Mouse (Mus musculus) kidney, embryonic 14.5 days (tissue): Measurements from ENCODE around the gene Dexi. TPM values are rescaled to one million over a fixed set of nuclear protein-coding genes. Genes with fewer than 3 reads are reported as not detected.

Experiments used
- ATAC-seq: fragments of 200-750 bp; cut with Nextera tagmentation; 2 replicates; pipeline ENCODE4 v1.8.0; 2017; ENCODE audit warnings: moderate number of reproducible peaks, mild to moderate bottlenecking, moderate TSS enrichment, moderate library complexity; ENCODE audit not compliant: low FRiP score, low TSS enrichment
- H3K27ac ChIP-seq: fragments of 300-500 bp; sonication (generic); 2 replicates; pipeline ENCODE4 v1.5.1; 2014; ENCODE audit warnings: low read depth, mild to moderate bottlenecking, low read length, moderate library complexity, mixed read lengths
- H3K27me3 ChIP-seq: fragments of 300-500 bp; sonication (generic); 2 replicates; pipeline ENCODE4 v1.6.1; 2014; ENCODE audit warnings: mild to moderate bottlenecking, low read length; ENCODE audit not compliant: control insufficient read depth, insufficient read depth
- H3K36me3 ChIP-seq: fragments of 300-500 bp; sonication (generic); 2 replicates; pipeline ENCODE4 v1.6.1; 2014; ENCODE audit warnings: low read length, mixed read lengths; ENCODE audit not compliant: control insufficient read depth, insufficient read depth
- H3K4me1 ChIP-seq: fragments of 300-500 bp; sonication (generic); 2 replicates; pipeline ENCODE4 v1.6.1; 2014; ENCODE audit warnings: low read length, mixed read lengths; ENCODE audit not compliant: control insufficient read depth, insufficient read depth
- H3K4me2 ChIP-seq: fragments of 300-500 bp; sonication (generic); replicated peaks from 2 replicates; pipeline ENCODE4 v1.6.1; 2014; ENCODE audit warnings: low read depth, mild to moderate bottlenecking, low read length
- H3K4me3 ChIP-seq: fragments of 300-500 bp; sonication (generic); 2 replicates; pipeline ENCODE4 v1.5.1; 2014; ENCODE audit warnings: mild to moderate bottlenecking, low read length
- H3K9ac ChIP-seq: fragments of 300-500 bp; sonication (generic); 2 replicates; pipeline ENCODE4 v1.6.1; 2014; ENCODE audit warnings: low read depth, mild to moderate bottlenecking, low read length, moderate library complexity
- H3K9me3 ChIP-seq: fragments of 300-500 bp; sonication (generic); 2 replicates; pipeline ENCODE4 v1.6.1; 2016; ENCODE audit warnings: low read length; ENCODE audit not compliant: control insufficient read depth
- WGBS: fragments of 180-500 bp; shearing (Covaris S2); extraction: QIAGEN DNeasy Blood & Tissue Kit; methylation state at CpG from one replicate; pipeline ENCODE4 v1.1.7; 2014; 5-methylcytosine and 5-hydroxymethylcytosine counted together
- polyA plus RNA-seq: library from polyadenylated mRNA; unstranded; fragments of >200 nt; fragmentation: Nextera tagmentation; extraction: Ambion mirVana; gene quantifications from 2 replicates; pipeline ENCODE4 v1.2.1, GENCODE M21; 2014

Gene Dexi
- polyA plus RNA-seq, 1 experiment from 2014 or later, result 32.5 TPM

- no peak overlapping the region for H3K4me3 ChIP-seq
- H3K4me1 ChIP-seq, result no peaks in the 10 kb centered on the region
- no peaks in the 10 kb centered on the region for H3K27me3 ChIP-seq
- 70% methylated on average over 5 of the region's 5 CpGs for WGBS
- H3K36me3 ChIP-seq, result no peaks in the 10 kb centered on the region
- no peak overlapping the region for H3K4me2 ChIP-seq
- ATAC-seq, result no peak
- H3K27ac ChIP-seq, result no peak overlapping the region
- H3K9me3 ChIP-seq, result no peaks in the 10 kb centered on the region
- no peak overlapping the region for H3K9ac ChIP-seq
Observed at GRCm38 (mm10) chr16:10498096-10498602, 44.7 kb downstream of the Dexi start.

GRCm38 (mm10) chr16:10495824-10496298 lies 47.0 kb downstream of the Dexi start:
- no peaks in the 10 kb centered on the region for H3K4me1 ChIP-seq
- ATAC-seq, result peak; percentile 85
- 33% methylated on average over 2 of the region's 2 CpGs for WGBS
- no peaks in the 10 kb centered on the region for H3K36me3 ChIP-seq
- no peak overlapping the region for H3K4me2 ChIP-seq
- no peak overlapping the region for H3K9ac ChIP-seq
- H3K4me3 ChIP-seq, result no peak overlapping the region
- H3K27me3 ChIP-seq, result no peaks in the 10 kb centered on the region
- no peak overlapping the region for H3K27ac ChIP-seq
- no peaks in the 10 kb centered on the region for H3K9me3 ChIP-seq

DNA sequence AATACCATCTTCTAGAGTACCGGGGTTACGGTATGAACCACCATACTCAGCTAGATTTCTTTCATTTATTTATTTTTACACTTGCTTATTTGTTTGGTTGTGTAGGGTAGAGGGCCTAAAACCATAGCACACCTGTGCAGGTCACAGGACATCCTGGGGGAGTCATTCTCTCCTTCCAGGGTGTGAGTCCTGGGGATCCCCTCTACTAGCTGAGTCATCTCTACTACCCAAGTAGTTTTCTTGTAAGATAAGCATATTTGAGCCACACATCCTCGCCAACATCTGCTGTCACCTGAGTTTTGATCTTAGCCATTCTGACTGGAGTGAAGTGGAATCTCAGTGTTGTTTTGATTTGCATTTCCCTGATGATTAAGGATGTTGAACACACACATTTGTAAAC lies 50.3 kb downstream of the Dexi start:
- Histone ChIP-seq H3K4me1 (peaks cover 9% of the 10 kb centered on the region; the same call in 1 of the 2 replicates), H3K36me3 (no peaks in the 10 kb centered on the region), H3K4me2 (no peak overlapping the region), H3K9ac (no peak overlapping the region), H3K9me3 (no peaks in the 10 kb centered on the region), H3K27me3 (0 out of 2 replicates have a peak, but pooled peaks cover 3% of the 10 kb centered on the region), H3K27ac (no peak overlapping the region), H3K4me3 (no peak overlapping the region)
- 82% methylated on average over 3 of the region's 3 CpGs for WGBS
- no peak for ATAC-seq

- Histone ChIP-seq H3K9ac (no peak overlapping the region), H3K9me3 (no peaks in the 10 kb centered on the region), H3K4me2 (no peak overlapping the region), H3K27ac (no peak overlapping the region), H3K4me1 (peaks cover 9% of the 10 kb centered on the region; the same call in 1 of the 2 replicates), H3K27me3 (0 out of 2 replicates have a peak, but pooled peaks cover 3% of the 10 kb centered on the region), H3K36me3 (no peaks in the 10 kb centered on the region), H3K4me3 (no peak overlapping the region)
- WGBS, result 69% methylated on average over 4 of the region's 4 CpGs
- no peak for ATAC-seq
Observed at GRCm38 (mm10) chr16:10491716-10492115, 51.1 kb downstream of the Dexi start.

GRCm38 (mm10) chr16:10490503-10491150 lies 52.2 kb downstream of the Dexi start:
- H3K4me1 ChIP-seq, result peaks cover 9% of the 10 kb centered on the region; the same call in 1 of the 2 replicates
- no peaks in the 10 kb centered on the region for H3K9me3 ChIP-seq
- H3K4me3 ChIP-seq, result no peak overlapping the region
- 82% methylated on average over 18 of the region's 18 CpGs for WGBS
- ATAC-seq, result no peak
- 0 out of 2 replicates have a peak, but pooled peaks cover 3% of the 10 kb centered on the region for H3K27me3 ChIP-seq
- H3K36me3 ChIP-seq, result no peaks in the 10 kb centered on the region
- H3K27ac ChIP-seq, result no peak overlapping the region
- no peak overlapping the region for H3K4me2 ChIP-seq
- H3K9ac ChIP-seq, result no peak overlapping the region

DNA sequence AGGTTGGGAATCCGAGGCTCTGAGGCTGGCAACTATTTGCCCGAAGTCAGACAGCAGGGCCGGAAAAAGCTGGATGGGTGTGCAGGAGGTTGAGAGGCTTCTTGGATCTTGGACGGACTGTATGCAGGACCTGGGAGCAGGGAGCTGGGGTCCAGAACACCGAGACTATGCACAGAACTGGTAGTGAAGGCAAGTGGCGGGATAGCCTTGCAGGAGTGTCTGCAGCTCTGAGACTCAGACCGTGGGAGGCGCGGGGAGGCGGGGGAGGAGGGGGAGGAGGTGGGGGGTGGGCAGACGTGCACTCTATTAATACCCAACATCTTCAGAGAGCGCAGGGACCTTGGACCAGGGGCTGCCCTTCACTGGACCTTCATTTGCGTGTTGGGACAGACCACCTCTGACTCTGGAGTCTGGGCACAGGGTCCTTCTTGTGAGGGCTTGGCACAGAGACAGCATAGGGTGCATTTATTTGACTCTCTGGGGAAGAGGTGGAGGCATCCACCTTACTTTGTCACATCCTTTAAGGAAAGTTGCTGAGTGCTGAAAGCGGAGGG lies 52.9 kb downstream of the Dexi start:
- Histone ChIP-seq H3K4me2 (peak overlapping the region; percentile 39), H3K27ac (no peak overlapping the region), H3K36me3 (no peaks in the 10 kb centered on the region), H3K27me3 (0 out of 2 replicates have a peak, but pooled peaks cover 3% of the 10 kb centered on the region), H3K9ac (peak overlapping the region; percentile 31; the same call in 1 of the 2 replicates), H3K4me1 (peaks cover 9% of the 10 kb centered on the region; the same call in 1 of the 2 replicates), H3K9me3 (no peaks in the 10 kb centered on the region), H3K4me3 (peak overlapping the region; percentile 17)
- WGBS, result 13% methylated on average over 14 of the region's 14 CpGs
- ATAC-seq, result peak; percentile 48; the same call in 1 of the 2 replicates

GRCm38 (mm10) chr16:10489483-10489882 lies 53.4 kb downstream of the Dexi start:
- Histone ChIP-seq H3K27me3 (0 out of 2 replicates have a peak, but pooled peaks cover 3% of the 10 kb centered on the region), H3K36me3 (no peaks in the 10 kb centered on the region), H3K9ac (peak overlapping the region; percentile 31; the same call in 1 of the 2 replicates), H3K4me3 (peak overlapping the region; percentile 17), H3K4me2 (peak overlapping the region; percentile 39), H3K4me1 (peaks cover 9% of the 10 kb centered on the region; the same call in 1 of the 2 replicates), H3K27ac (no peak overlapping the region), H3K9me3 (no peaks in the 10 kb centered on the region)
- peak; percentile 65 for ATAC-seq
- 4% methylated on average over 9 of the region's 9 CpGs for WGBS

GRCm38 (mm10) chr16:10488769-10489481 lies 53.9 kb downstream of the Dexi start:
- Histone ChIP-seq H3K36me3 (no peaks in the 10 kb centered on the region), H3K9ac (no peak overlapping the region), H3K4me1 (peaks cover 9% of the 10 kb centered on the region; the same call in 1 of the 2 replicates), H3K27ac (no peak overlapping the region), H3K4me3 (no peak overlapping the region), H3K9me3 (no peaks in the 10 kb centered on the region), H3K4me2 (no peak overlapping the region), H3K27me3 (0 out of 2 replicates have a peak, but pooled peaks cover 3% of the 10 kb centered on the region)
- WGBS, result 62% methylated on average over 7 of the region's 7 CpGs
- ATAC-seq, result peak; percentile 43
